Mouse (Mus musculus): ENCODE results near the gene Ddx17.
A peak's percentile ranks its signal among the peaks of the same experiment; 100 is the strongest.

Gene Ddx17

GRCm38 (mm10) chr15:79518571-79518970 lies 28.0 kb downstream of the Ddx17 start:
- no peak for DNase-seq

GRCm38 (mm10) chr15:79517710-79518109 lies 28.8 kb downstream of the Ddx17 start:
- peak; percentile 36 to 56 for DNase-seq

GRCm38 (mm10) chr15:79516171-79517096 lies 30.1 kb downstream of the Ddx17 start, which contains the start of gene Kdelr3:
TSS of gene Kdelr3 (plus strand) at chr15:79516411.
- peak; percentile 47 to 70 for DNase-seq

- no peak for DNase-seq
Measured at GRCm38 (mm10) chr15:79513940-79514339, 32.6 kb downstream of the Ddx17 start.

- peak; percentile 89 to 93 for DNase-seq
Measured at GRCm38 (mm10) chr15:79511553-79512320, 34.8 kb downstream of the Ddx17 start.

- no peak for DNase-seq
Measured at GRCm38 (mm10) chr15:79510425-79510824, 36.1 kb downstream of the Ddx17 start.

GRCm38 (mm10) chr15:79509998-79510397 lies 36.5 kb downstream of the Ddx17 start:
- no peak for DNase-seq

- no peak for DNase-seq
Measured at GRCm38 (mm10) chr15:79507055-79507828, 39.3 kb downstream of the Ddx17 start.

- DNase-seq: no peak
Measured at GRCm38 (mm10) chr15:79506460-79506859, 40.1 kb downstream of the Ddx17 start.

- peak; percentile 68 to 85 for DNase-seq
Measured at GRCm38 (mm10) chr15:79505616-79506283, 40.8 kb downstream of the Ddx17 start.

- peak in 1 of 2 experiments; percentile 26 for DNase-seq
Measured at GRCm38 (mm10) chr15:79504707-79505452, 41.7 kb downstream of the Ddx17 start, which contains the start of gene Kcnj4. TSS of gene Kcnj4 (minus strand) at chr15:79505241.

GRCm38 (mm10) chr15:79503438-79503837 lies 43.1 kb downstream of the Ddx17 start:
- no peak for DNase-seq

- DNase-seq: no peak
Measured at GRCm38 (mm10) chr15:79502891-79503341, 43.6 kb downstream of the Ddx17 start.

- DNase-seq: no peak
Measured at GRCm38 (mm10) chr15:79500110-79500509, 46.4 kb downstream of the Ddx17 start.

GRCm38 (mm10) chr15:79493527-79493926 lies 53.0 kb downstream of the Ddx17 start:
- DNase-seq: peak in 1 of 2 experiments; percentile 24

- DNase-seq: no peak
Measured at GRCm38 (mm10) chr15:79489463-79489862, 57.1 kb downstream of the Ddx17 start.

- DNase-seq: no peak
Measured at GRCm38 (mm10) chr15:79481181-79481688, 65.3 kb downstream of the Ddx17 start.

All from cerebellum, postnatal 25 days (tissue).